Mouse (Mus musculus) cerebellum, adult 2 months (tissue): ENCODE results near the gene Etv2.

ENCODE experiments used
- CTCF ChIP-seq: fragments of 200-500 bp; IDR thresholded peaks from 2 replicates; pipeline ENCODE4 v1.5.1; 2011; ENCODE audit warnings: low read depth, mild to moderate bottlenecking, control low read depth, low read length, moderate library complexity, borderline replicate concordance; ENCODE audit not compliant: insufficient read depth
- POLR2A ChIP-seq: fragments of 200-500 bp; IDR thresholded peaks from 2 replicates; pipeline ENCODE4 v1.6.1; 2011; ENCODE audit warnings: low read length, control low read depth, borderline replicate concordance; ENCODE audit not compliant: insufficient read depth

DNA sequence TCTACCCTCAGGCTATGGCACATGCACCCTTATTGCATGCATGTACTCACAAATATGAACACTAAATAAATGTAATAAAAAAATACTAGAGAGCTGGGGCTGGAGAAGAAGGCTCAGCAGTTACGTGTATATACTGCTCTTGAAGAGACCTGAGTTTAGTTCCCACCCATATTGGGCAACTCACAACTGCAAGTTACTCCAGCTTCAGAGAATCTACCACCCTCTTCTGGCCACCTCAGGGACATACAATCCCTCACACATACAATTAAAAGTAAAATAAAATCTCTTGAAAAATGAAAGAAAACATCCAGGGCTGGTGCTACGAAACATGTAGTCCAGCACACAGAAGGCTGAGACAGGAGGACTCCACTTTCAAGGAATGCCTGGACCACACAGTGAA is 21.2 kb downstream of the Etv2 start:
- no peak for TF ChIP-seq CTCF
- no peak for TF ChIP-seq POLR2A
